Mouse (Mus musculus) lung, embryonic 15.5 days (tissue): Measurements from ENCODE around the gene Glrx. TPM values are rescaled to one million over a fixed set of nuclear protein-coding genes. Genes with fewer than 3 reads are reported as not detected.

Experiments
- polyA plus RNA-seq: library from polyadenylated mRNA; unstranded; fragments of >200 nt; fragmentation: Nextera tagmentation; extraction: Ambion mirVana; gene quantifications from 2 replicates; pipeline ENCODE4 v1.2.1, GENCODE M21; 2015

Glrx gene
- polyA plus RNA-seq, 1 experiment from 2014 or later: 49.9 TPM

Other genes starting within 250 kb of the Glrx start
- gene Ell2, start 133.1 kb upstream of the Glrx start, polyA plus RNA-seq: 6.9 and 8.7 TPM in 2 replicates
- 32.2 and 32.5 TPM in 2 replicates for gene Rhobtb3, start 104.1 kb downstream of the Glrx start, polyA plus RNA-seq
- gene Spata9, start 127.3 kb downstream of the Glrx start, polyA plus RNA-seq: 0.65 and 0.84 TPM in 2 replicates
- gene Rfesd, start 178.9 kb downstream of the Glrx start, polyA plus RNA-seq: 17.4 and 17.5 TPM in 2 replicates
- 0.16 TPM in 1 of 2 replicates, not detected in the other for gene Gpr150, start 217.1 kb downstream of the Glrx start, polyA plus RNA-seq